Mouse (Mus musculus) layer of hippocampus, adult 11-12 months (tissue): ENCODE measurements at regions not wholly inside any gene's neighbourhood (a gene's known extent, or its start where the extent isn't known, plus 50 kb on each side); places are given as distances from the start of the nearest gene placed in this dataset.

Experiments used
- DNase-seq: peaks from one replicate; pipeline ENCODE4 v3.0.0; 2022; ENCODE audit warnings: low spot score

DNA sequence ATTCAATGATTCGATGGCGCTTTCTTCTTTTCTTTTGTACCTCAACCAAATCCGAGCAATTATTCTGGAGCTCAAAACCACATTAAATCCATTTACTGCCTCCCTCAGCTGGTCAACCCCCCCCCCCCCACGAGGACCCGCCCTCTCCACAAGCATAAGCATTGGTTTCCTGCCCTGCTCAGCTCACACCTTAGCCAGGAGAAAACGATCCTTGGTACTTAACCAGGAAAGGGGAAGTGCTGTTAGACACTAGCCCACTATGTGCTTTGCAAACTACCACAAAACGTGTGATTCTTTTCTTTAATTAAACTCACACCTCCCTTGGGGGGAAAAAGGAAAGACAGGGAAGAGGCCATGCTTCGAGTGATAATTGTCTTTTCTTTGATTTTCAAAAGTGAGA lies 169.8 kb downstream of the Arrdc4 start:
- no peak for DNase-seq

- no peak for DNase-seq
These were observed 177.7 kb downstream of the Arrdc4 start for GRCm38 (mm10) chr7:68571315-68571714.

GRCm38 (mm10) chr7:68568127-68568510 lies 180.9 kb downstream of the Arrdc4 start:
- no peak for DNase-seq

GRCm38 (mm10) chr7:68567452-68568126 lies 181.5 kb downstream of the Arrdc4 start:
- no peak for DNase-seq

GRCm38 (mm10) chr7:68559440-68560343 lies 189.3 kb downstream of the Arrdc4 start:
- DNase-seq, result no peak

GRCm38 (mm10) chr7:68550330-68550729 lies 198.7 kb downstream of the Arrdc4 start:
- no peak for DNase-seq

DNA sequence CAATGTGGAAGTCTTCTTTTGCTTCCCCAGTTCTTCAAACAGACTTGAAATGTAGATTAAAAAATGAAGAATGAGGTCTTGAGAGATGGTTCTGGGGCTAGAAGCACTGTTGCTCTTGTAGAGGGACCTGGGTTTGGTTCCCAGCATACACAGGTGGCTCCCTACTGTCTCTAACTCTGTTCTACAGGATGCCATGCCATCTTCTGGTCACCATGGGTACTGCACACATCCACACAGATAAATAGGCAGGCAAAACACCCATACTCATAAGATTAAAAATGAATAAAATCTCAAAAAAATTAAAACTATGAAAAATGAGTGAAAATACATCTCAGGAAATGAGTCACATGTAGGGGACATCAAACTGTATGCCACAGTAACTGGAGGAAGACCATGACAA lies 200.9 kb downstream of the Arrdc4 start:
- no peak for DNase-seq

DNA sequence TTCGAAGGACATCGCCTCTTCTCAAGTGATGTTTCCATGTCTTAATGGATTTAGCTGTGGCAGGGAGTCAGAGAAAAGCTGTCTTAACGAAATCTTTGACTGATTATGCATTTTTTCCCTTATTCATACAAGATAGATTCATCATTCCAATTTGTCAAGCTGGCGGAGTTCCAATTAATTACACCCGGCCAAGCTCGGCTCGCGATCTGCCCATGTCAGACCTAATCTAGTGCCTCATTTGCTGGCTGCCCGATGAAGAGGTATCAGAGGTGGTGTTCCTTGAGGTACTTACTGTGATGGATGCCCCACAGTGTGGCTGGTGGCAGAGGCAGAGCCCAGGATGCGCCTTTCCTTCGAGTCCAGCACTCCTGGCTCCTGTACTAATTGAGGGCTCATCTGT lies 204.9 kb downstream of the Arrdc4 start:
- DNase-seq, result no peak

DNA sequence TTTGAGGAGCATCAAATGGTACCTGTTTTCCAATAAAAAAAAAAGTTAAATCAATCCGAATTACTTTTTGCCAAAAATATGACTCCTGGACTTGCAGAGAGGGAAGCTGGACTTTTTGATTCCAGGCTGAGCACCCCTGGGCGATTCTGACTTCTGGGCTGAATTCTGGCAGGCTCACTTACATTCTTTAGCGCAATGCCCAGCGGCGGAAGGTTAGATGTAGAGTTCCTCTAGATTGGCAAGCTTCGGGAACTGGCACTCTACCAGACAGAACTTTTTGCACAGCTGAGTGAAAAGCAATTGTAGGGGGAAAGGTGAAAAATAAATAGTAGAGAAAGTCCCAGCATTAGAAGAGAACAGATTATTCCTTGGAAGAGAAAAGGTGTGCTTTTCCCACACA lies 235.5 kb downstream of the Fam169b start:
- DNase-seq, result no peak

- DNase-seq, result no peak
These were observed 217.6 kb downstream of the Fam169b start for GRCm38 (mm10) chr7:68491143-68491810.

GRCm38 (mm10) chr7:68486676-68487075 lies 213.0 kb downstream of the Fam169b start:
- no peak for DNase-seq

- DNase-seq, result no peak
These were observed 208.9 kb downstream of the Fam169b start for GRCm38 (mm10) chr7:68482553-68482952.

DNA sequence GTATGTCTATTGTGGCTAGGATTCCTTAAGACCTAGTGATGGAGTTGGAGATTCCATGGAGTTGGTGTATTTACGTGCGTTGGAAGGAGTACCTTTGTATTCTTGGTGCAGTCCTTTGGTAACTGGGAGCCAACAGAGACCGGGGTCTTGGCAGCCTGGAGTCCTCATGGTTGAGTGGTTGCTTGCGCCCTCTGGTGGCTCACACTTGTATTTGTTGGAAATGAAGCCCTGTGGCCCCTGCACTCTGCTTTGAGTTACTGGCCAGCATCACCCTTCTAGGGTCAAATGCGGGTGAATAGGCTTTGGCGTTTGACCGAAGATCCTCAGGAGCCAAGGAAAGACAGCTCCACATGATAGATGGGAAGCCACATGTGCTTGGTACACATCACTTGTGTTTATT lies 207.1 kb downstream of the Fam169b start:
- peak; percentile 55 for DNase-seq

GRCm38 (mm10) chr7:68480336-68480735 lies 206.7 kb downstream of the Fam169b start:
- no peak for DNase-seq

DNA sequence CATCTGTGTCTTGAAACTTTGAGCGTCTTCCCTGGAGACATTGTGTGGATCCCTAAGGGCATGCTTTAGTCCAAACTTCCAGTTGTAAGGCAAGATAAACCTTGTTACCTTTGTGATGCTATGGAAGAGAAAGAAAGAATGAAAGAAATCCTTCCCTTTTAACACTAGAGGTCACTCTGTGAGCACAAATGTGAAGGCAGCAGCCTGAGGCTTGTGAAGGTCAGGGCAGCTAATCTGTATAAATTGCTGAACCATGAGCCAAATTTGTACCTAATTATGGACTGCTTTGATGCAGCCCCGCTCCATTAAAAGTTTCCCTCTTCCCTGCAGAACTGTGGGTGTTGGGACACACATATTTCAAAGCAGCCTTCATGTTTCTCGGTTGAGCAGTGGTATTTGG lies 204.4 kb downstream of the Fam169b start:
- no peak for DNase-seq

GRCm38 (mm10) chr7:68472800-68473199 lies 199.2 kb downstream of the Fam169b start:
- no peak for DNase-seq

DNA sequence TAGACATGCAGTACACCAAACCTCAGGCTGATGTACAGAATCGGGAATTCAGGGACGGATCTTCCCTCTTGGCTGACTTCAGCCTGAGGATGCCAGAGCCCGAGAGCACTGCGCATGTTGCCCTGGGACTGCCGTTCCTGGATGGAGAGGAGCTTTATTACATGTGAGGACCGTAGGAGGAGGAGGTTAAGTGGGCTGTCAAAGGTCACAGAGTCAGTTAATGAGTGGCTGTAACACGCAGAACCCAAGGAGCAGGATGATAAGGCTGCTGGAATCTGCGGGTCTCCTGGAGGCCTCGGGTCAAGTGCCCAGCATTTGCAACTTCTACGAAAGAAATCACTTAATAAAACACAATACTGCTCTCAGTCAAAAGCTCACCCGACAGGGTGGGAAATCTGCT lies 197.3 kb downstream of the Fam169b start:
- DNase-seq, result no peak

DNA sequence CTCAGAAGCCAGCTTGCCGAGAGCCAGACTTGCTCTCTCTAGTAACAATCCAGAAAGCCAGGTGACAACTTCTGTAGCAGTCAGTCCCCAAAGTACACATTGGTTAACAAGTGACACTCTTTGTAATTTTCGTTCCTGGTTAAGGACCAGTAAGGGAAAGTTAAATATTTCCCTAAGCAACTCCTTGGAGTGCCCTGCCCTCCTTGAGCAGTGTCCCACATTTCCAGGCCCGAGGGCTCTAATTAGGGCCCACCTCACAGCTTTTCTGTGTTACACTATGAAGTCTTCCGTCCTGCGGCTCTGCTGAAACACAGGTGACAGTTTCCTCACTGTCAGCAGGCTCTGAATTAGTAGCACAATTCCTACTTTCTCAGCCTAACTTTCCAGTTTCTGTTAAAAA lies 194.9 kb downstream of the Fam169b start:
- DNase-seq, result no peak

DNA sequence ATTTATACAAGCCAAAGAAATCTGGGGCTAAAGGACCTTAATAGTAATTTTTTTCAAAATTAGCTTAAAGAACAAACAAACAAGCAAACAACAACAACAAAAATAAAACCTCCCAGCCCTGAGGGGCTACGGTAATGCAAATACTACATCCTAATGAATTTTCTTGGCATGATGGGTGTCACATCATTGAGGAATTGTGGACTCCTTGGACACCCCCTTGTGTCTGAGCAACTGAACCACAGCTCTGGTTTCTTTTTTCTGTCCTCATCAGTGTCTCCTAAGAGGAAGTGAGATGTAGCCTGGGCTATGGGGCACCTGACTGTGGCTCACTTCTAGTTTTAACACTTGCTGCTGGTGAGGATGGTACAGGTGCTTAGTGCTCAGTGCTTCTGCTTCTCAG lies 184.2 kb downstream of the Fam169b start:
- DNase-seq, result no peak

DNA sequence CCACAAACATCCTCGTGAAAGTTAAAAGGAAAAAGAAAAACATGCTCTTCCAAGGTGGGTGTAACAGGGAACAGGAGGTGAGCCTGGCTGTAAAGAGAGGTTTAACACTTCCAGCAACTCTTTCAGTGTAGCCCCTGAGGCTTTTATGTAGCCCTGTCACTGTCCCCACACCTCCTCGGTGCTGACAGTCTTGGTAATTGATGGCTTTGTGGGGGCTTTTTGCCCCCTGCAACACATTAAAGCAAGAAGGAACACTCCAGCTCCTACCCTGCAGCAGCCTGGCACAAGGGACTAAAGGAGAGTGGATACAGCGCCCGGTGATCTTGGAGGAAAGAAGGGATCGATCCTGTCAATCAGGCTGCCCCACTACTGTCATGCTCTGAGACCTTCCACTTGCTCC lies 181.8 kb downstream of the Fam169b start:
- no peak for DNase-seq

DNA sequence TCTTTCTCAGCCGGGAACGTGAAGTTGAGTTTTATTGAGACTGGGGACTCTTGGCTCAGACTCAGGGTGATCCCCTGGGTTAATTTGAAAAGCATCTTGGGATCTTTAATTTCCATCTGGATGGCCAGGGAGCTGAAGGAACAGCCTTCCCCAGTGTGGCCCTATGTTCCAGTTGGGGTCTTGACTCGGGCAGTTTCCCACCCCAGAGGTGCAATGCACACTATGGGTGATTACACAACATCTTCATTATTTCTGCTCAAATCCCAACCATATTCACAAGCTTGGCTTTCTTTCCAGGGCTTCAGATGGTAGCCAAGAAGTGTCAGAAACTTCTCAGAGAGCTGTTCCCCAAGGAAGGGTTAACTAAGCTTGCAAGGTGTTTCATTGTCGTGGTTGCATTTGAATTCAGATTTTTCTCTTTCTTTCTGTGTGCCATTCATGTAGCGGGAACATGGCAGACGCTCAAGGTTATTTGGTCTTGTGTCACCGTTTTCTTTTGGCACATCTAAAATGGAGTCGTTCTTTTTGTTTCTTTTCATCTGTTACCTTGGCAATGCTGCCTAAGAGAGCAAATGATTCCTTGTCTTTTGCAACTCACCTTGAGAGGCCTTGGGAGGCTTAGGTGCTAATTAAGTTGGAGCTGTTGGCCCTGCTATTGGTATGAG lies 179.5 kb downstream of the Fam169b start:
- DNase-seq, result no peak

DNA sequence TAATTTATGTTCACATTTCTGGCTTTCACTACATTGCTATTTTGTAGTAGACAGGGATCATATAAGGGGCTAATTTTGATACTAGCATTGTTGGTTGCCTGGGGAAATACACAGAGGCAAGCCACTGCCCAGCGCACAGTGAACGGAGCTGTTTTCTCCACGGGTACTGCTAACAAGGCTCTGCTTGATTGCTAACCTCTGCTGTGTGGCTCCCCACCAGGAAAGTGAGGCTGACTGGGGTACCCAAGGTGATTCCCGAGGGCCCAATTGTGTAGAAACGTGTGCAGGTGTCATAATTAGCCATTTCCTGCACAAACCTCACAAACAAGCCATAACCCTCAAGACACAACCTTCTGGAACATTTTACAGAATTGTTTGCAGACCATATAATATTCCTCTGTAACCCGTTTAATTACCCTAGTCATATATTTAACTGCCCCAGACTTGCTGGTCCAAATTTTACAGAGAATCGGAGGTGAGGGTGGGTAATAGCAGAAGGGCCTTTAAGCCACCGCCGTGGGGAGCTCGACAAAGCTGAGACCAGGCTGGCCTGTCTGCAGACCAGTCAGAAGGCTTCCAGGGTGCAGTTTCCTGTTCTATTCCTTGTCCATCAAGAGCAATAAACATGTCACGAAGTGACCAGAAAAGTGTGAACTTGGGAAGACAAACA lies 170.9 kb downstream of the Fam169b start:
- DNase-seq, result no peak
